Mouse (Mus musculus) lung, embryonic 14.5 days (tissue): Measurements from ENCODE around the gene Cd59b. TPM values are rescaled to one million over a fixed set of nuclear protein-coding genes. Genes with fewer than 3 reads are reported as not detected.

Experiments used
- ATAC-seq: fragments of 200-750 bp; cut with Nextera tagmentation; 2 replicates; pipeline ENCODE4 v1.8.0; 2017; ENCODE audit warnings: mild to moderate bottlenecking, moderate TSS enrichment, moderate library complexity; ENCODE audit not compliant: insufficient read depth
- DNase-seq: peaks from one replicate; pipeline ENCODE4 v3.0.0-alpha.2; 2015
- H3K27ac ChIP-seq: fragments of 300-500 bp; sonication (generic); 2 replicates; pipeline ENCODE4 v1.5.1; 2014; ENCODE audit warnings: low read depth, mild to moderate bottlenecking, moderate library complexity
- H3K27me3 ChIP-seq: fragments of 300-500 bp; sonication (generic); 2 replicates; pipeline ENCODE4 v1.6.1; 2014; ENCODE audit warnings: low read length, control low read depth; ENCODE audit not compliant: insufficient read depth
- H3K36me3 ChIP-seq: fragments of 300-500 bp; sonication (generic); 2 replicates; pipeline ENCODE4 v1.6.1; 2014; ENCODE audit warnings: control low read depth; ENCODE audit not compliant: insufficient read depth
- H3K4me1 ChIP-seq: fragments of 300-500 bp; sonication (generic); 2 replicates; pipeline ENCODE4 v1.6.1; 2014; ENCODE audit warnings: antibody characterized with exemption, control low read depth; ENCODE audit not compliant: insufficient read depth
- H3K4me2 ChIP-seq: fragments of 300-500 bp; sonication (generic); 2 replicates; pipeline ENCODE4 v1.6.1; 2014; ENCODE audit warnings: mild to moderate bottlenecking
- H3K4me3 ChIP-seq: fragments of 300-500 bp; sonication (generic); 2 replicates; pipeline ENCODE4 v1.5.1; 2014; ENCODE audit warnings: low read depth, low read length
- H3K9ac ChIP-seq: fragments of 300-500 bp; sonication (generic); 2 replicates; pipeline ENCODE4 v1.6.1; 2014
- H3K9me3 ChIP-seq: fragments of 300-500 bp; sonication (generic); 2 replicates; pipeline ENCODE4 v1.6.1; 2016; ENCODE audit warnings: low read depth, low read length, control low read depth
- CTCF ChIP-seq: IDR thresholded peaks from 2 replicates; pipeline ENCODE4 v1.5.1; 2016; ENCODE audit warnings: antibody characterized with exemption, low read depth
- WGBS: fragments of 180-500 bp; shearing (Covaris S2); extraction: QIAGEN DNeasy Blood & Tissue Kit; methylation state at CpG from one replicate; pipeline ENCODE4 v1.1.7; 2014; 5-methylcytosine and 5-hydroxymethylcytosine counted together
- polyA plus RNA-seq: library from polyadenylated mRNA; unstranded; fragments of >200 nt; fragmentation: Nextera tagmentation; extraction: Ambion mirVana; gene quantifications from 2 replicates; pipeline ENCODE4 v1.2.1, GENCODE M21; 2014

Gene Cd59b
- polyA plus RNA-seq, 1 experiment from 2014 or later = 4.5 TPM

GRCm38 (mm10) chr2:104135920-104136319 lies 66.3 kb downstream of the Cd59b start:
- no peaks in the 10 kb centered on the region for H3K9me3 ChIP-seq
- DNase-seq = no peak
- H3K9ac ChIP-seq = no peak overlapping the region
- no peaks in the 10 kb centered on the region for H3K27me3 ChIP-seq
- no peak overlapping the region for H3K4me2 ChIP-seq
- 25% methylated on average over 2 of the region's 2 CpGs for WGBS
- no peaks in the 10 kb centered on the region for H3K36me3 ChIP-seq
- no peaks in the 10 kb centered on the region for H3K4me1 ChIP-seq
- H3K27ac ChIP-seq = no peak overlapping the region
- H3K4me3 ChIP-seq = no peak overlapping the region
- no peak for ATAC-seq
- no peak for TF ChIP-seq CTCF

Other genes with a start within 250 kb of the Cd59b start
- 44.0 and 44.5 TPM in 2 replicates for gene Lmo2, start 111.9 kb upstream of the Cd59b start, polyA plus RNA-seq
- 54.0 and 56.6 TPM in 2 replicates for gene Fbxo3, start 42.1 kb upstream of the Cd59b start, polyA plus RNA-seq
- gene 4931422A03Rik, start 41.5 kb upstream of the Cd59b start, polyA plus RNA-seq = 1.9 and 2.1 TPM in 2 replicates
- gene Gm10912, start 4.0 kb upstream of the Cd59b start, polyA plus RNA-seq = not detected in 2 replicates
- gene Gm10799, start 1.3 kb upstream of the Cd59b start, polyA plus RNA-seq = not detected in 2 replicates
- gene Cd59a, start 26.0 kb downstream of the Cd59b start, polyA plus RNA-seq = 17.8 and 18.4 TPM in 2 replicates
- not detected in 2 replicates for gene A930018P22Rik, start 52.9 kb downstream of the Cd59b start, polyA plus RNA-seq